Mouse (Mus musculus) frontal cortex, postnatal 10 days (tissue): ENCODE results near the gene Odc1.

Experiments
- DNase-seq, 2 experiments: peaks; one replicate each; pipeline ENCODE4 v3.0.0; 2022; ENCODE audit warnings: low spot score in 2 of 2, mixed read lengths in 1 of 2

The Odc1 gene

GRCm38 (mm10) chr12:17551208-17551995 lies 6.8 kb downstream of the Odc1 start:
- no peak for DNase-seq

- no peak for DNase-seq
These were observed 7.8 kb downstream of the Odc1 start for GRCm38 (mm10) chr12:17552420-17552819.

- DNase-seq = no peak
These were observed 8.4 kb downstream of the Odc1 start for GRCm38 (mm10) chr12:17552949-17553348.

GRCm38 (mm10) chr12:17553627-17554026 lies 9.0 kb downstream of the Odc1 start:
- DNase-seq = no peak

GRCm38 (mm10) chr12:17554200-17554951 lies 9.8 kb downstream of the Odc1 start:
- DNase-seq = peak; percentile 76 to 84

- DNase-seq = peak in 1 of 2 experiments; percentile 79
These were observed 12.1 kb downstream of the Odc1 start for GRCm38 (mm10) chr12:17556430-17557343.

- no peak for DNase-seq
These were observed 12.9 kb downstream of the Odc1 start for GRCm38 (mm10) chr12:17557344-17557966.

GRCm38 (mm10) chr12:17557967-17558345 lies 13.4 kb downstream of the Odc1 start:
- DNase-seq = no peak

GRCm38 (mm10) chr12:17562396-17562795 lies 17.8 kb downstream of the Odc1 start:
- no peak for DNase-seq

- DNase-seq = no peak
These were observed 20.9 kb downstream of the Odc1 start for GRCm38 (mm10) chr12:17565393-17566045.

- DNase-seq = no peak
These were observed 21.4 kb downstream of the Odc1 start for GRCm38 (mm10) chr12:17566046-17566408.

GRCm38 (mm10) chr12:17568564-17568963 lies 24.0 kb downstream of the Odc1 start:
- DNase-seq = no peak

GRCm38 (mm10) chr12:17574591-17574990 lies 30.0 kb downstream of the Odc1 start:
- DNase-seq = no peak

- DNase-seq = no peak
These were observed 30.7 kb downstream of the Odc1 start for GRCm38 (mm10) chr12:17575156-17575910.

- DNase-seq = no peak
These were observed 31.4 kb downstream of the Odc1 start for GRCm38 (mm10) chr12:17576041-17576440.

GRCm38 (mm10) chr12:17578601-17579000 lies 34.0 kb downstream of the Odc1 start:
- no peak for DNase-seq

GRCm38 (mm10) chr12:17581001-17581400 lies 36.4 kb downstream of the Odc1 start:
- DNase-seq = no peak

GRCm38 (mm10) chr12:17582406-17582805 lies 37.8 kb downstream of the Odc1 start:
- no peak for DNase-seq

GRCm38 (mm10) chr12:17583860-17584259 lies 39.3 kb downstream of the Odc1 start:
- peak; percentile 32 to 41 for DNase-seq

- DNase-seq = no peak
These were observed 41.4 kb downstream of the Odc1 start for GRCm38 (mm10) chr12:17586011-17586410.
